Comparison of ENCODE assay signal across 8 mouse cellular contexts in genomic region chr13:9276322-9276855, GRCm38 (mm10). TPM values are rescaled to one million over a fixed set of nuclear protein-coding genes. Genes with fewer than 3 reads are reported as not detected.
DNase-seq lines count a peak whose midpoint lies in the region; ATAC-seq lines count a peak whose summit lies in the region.

Gene Dip2c (plus strand): TSS chr13:9276528.

- DNase-seq in adrenal gland, adult 18-20 months (ENCODE audit: low spot score in 2 of 2): peak; percentile 89 to 92
- DNase-seq in embryo, embryonic 10 days (ENCODE audit: low spot score): peak; percentile 89
- peak; percentile 85 to 86 for DNase-seq in gastrocnemius, postnatal 36 days
- DNase-seq in left cerebral cortex, postnatal 14 days (ENCODE audit: low spot score in 2 of 2): peak; percentile 86 to 87
- peak; percentile 78 to 82 for DNase-seq in right cerebral cortex, postnatal 36 days (ENCODE audit: low spot score in 2 of 2)
- DNase-seq in urinary bladder, postnatal 4 days (ENCODE audit: low spot score in 2 of 2): peak; percentile 85 to 89

- H3K27me3 ChIP-seq in intestine, embryonic 15.5 days (replicated peaks): no peaks in the 10 kb centered on the region

- H3K9me3 ChIP-seq in intestine, embryonic 15.5 days: no peaks in the 10 kb centered on the region

- under 1% methylated on average over 57 of the region's 67 CpGs for WGBS in intestine, embryonic 15.5 days

- intact Hi-C loops in gastrocnemius, postnatal 36 days (cut with DNase I): no loop called here
- intact Hi-C loops in left cerebral cortex, postnatal 14 days (cut with DNase I): loop anchor here (2.0 to 5.0 kb wide), 2 partner anchors 84 to 190 kb away; no protein-coding TSS in a partner anchor

- H3K4me1 ChIP-seq in intestine, embryonic 15.5 days (replicated peaks): peaks cover 2% of the 10 kb centered on the region; the same call in 1 of the 2 replicates

- peak within 1 kb of the TSS; percentile 97 for H3K27ac ChIP-seq in intestine, embryonic 15.5 days

- ATAC-seq in intestine, embryonic 15.5 days: peak; percentile 95
- ATAC-seq in megakaryocyte-erythroid progenitor cell, adult 5-6 weeks (replicated peaks; ENCODE audit: low FRiP score, low TSS enrichment, poor library complexity, severe bottlenecking): peak; percentile 97

- peak within 1 kb of the TSS; percentile 83 for H3K4me2 ChIP-seq in intestine, embryonic 15.5 days (replicated peaks)

- H3K4me3 ChIP-seq in intestine, embryonic 15.5 days (replicated peaks): peak within 1 kb of the TSS; percentile 96

- no peaks in the 10 kb centered on the region for H3K36me3 ChIP-seq in intestine, embryonic 15.5 days

- peak within 1 kb of the TSS; percentile 95 for H3K9ac ChIP-seq in intestine, embryonic 15.5 days

RNA-seq across cellular contexts. Expression of gene Dip2c, which starts in this region (rescaled TPM):
- 10 to 100 TPM; 13.9 to 27.2 TPM for total RNA-seq in adrenal gland, adult 18-20 months (2021)
- 10 to 100 TPM in 1 of 2 experiments, 1 to 10 TPM in 1; 9.9 to 11.4 TPM for total RNA-seq in gastrocnemius, postnatal 36 days (2021)
- 4.1 and 4.2 TPM in 2 replicates for polyA plus RNA-seq in intestine, embryonic 15.5 days (2015; fragmentation: Nextera tagmentation; extraction: Ambion mirVana)
- total RNA-seq in left cerebral cortex, postnatal 14 days (2021): 10 to 100 TPM; 71.6 TPM
- total RNA-seq in megakaryocyte-erythroid progenitor cell, adult 5-6 weeks (2014; fragmentation: Nextera tagmentation): 1.0 and 2.4 TPM in 2 replicates
- 1.2 and 2.3 TPM in 2 replicates for total RNA-seq in megakaryocyte-erythroid progenitor cell, adult 5-6 weeks (2017)

Comparison
In these comparisons a context has a peak if more than half of its experiments do, and no peak if none do; other contexts are left out.
1. Peak in every context shown above with its lines: DNase-seq, ATAC-seq, H3K4me3 ChIP-seq and H3K27ac ChIP-seq.